Mouse (Mus musculus) left cerebral cortex, postnatal 36 days (tissue): ENCODE data around the gene Polq. TPM values are rescaled to one million over a fixed set of nuclear protein-coding genes. Genes with fewer than 3 reads are reported as not detected.
"Not testable (repeated sequence)": the region's sequence is repeated elsewhere in the genome, so short reads cannot be mapped to it uniquely, and the experiment has no call there.

ENCODE experiments used
- DNase-seq, 2 experiments: peaks; one replicate each; pipeline ENCODE4 v3.0.0; 2021 to 2022; ENCODE audit warnings: low spot score in 2 of 2, mixed read lengths in 1 of 2
- intact Hi-C: fragments of 180-260 bp; cut with DNase I; formaldehyde crosslinking; loops from one replicate; pipeline ENCODE4 v1.15.1; 2025
- total RNA-seq, 2 experiments: library from RNA; stranded (reverse); gene quantifications; 2 replicates each; pipeline ENCODE4 v1.2.3; 2021

Polq gene
- total RNA-seq, 2 experiments from 2014 or later = 1.3 to 2.5 TPM

DNA sequence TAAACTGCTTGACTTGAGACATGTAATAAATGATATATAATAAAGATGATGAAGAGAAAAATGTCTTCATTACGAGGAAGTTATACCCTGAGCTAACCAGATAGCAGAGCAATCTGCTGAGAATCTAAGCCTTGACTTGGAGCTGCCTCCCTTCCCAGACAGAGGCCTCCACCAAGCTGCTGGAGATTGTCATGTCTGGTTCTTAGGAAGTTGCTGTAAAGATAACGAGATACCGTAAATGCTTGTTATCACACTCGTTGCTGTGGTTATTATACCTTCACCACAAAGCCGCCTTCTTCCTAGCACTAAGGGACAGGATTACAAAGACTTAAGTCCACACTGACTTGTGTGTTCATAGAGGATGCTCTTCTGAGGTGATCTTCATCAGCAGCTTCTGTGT is 60.8 kb downstream of the Polq start:
- intact Hi-C loops = no loop called here

DNA sequence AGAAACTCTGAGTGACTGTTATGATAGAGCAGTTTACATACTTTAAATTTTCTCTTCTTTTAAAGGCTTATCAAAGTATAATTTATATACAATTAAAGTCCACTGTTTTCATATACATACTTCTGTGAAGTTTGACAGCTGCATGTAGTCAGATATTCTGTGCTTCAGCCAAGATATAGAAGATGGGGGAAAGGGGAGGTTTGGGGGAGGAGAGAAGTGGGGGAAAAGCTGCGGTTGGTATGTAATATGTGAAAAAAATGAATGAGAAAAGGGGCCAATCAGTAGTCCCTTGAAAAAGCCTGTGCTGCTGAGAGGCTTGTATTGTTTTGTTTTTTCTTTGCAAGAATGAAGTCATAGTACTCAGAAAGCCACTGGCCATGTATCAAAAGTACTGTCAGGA is 78.1 kb downstream of the Polq start:
- DNase-seq = no peak
- intact Hi-C loops = no loop called here

More for the DNA sequence above, 60.8 kb downstream of the Polq start:
- no peak for DNase-seq

DNA sequence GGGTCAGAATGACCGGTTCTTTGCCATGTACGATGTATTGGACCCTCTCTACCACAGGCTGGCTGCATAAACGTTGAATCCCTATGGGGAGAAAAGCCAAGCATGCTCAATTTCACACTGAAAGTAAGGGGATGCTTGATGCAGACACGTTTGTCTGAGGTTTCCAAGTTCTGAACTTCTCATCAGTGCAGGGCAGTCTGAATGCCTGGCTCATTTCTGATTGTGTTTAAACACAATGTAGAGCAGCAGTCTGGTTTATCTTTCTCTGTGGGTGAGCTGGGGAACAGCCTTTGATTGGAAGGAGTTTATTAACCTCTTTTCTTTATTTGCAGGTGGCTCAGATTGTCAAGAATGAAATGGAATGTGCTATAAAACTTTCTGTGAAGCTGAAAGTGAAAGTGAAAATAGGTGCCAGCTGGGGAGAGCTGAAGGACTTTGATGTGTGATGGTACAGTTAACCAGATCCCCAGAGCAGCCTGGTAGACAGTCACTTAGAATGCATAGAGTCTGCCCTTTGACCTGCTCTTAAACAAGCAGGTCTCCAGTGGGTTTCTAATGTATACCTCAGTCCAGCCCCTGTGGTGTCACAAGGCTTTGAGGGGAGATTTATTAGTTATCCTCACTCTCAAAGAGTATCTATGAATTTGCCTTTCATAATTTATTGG is 82.7 kb downstream of the Polq start:
- intact Hi-C loops = no loop called here
- no peak for DNase-seq

DNA sequence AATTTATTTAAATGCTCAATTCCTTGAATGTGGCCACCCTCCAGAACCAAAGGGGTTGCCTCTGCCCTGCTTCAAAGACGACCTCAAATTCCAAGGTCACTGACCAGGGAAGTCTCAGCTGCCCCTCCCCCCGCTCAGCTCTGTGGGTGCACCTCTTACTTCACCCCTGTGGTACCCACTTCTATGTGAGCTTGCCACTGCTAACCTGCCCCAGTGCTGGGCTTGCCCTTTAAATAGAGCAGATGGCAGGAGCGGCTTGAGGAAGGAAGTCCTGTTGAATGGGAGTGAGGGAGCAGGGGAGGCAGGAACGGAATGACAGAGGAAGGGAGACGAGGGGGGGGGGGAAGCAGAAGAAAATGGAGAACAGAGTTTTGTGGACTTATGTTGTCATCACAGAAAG is 97.2 kb downstream of the Polq start:
- DNase-seq = no peak
- intact Hi-C loops = loop anchor here (10.0 kb wide), 1 partner anchor 576 kb away; no protein-coding TSS in a partner anchor

DNA sequence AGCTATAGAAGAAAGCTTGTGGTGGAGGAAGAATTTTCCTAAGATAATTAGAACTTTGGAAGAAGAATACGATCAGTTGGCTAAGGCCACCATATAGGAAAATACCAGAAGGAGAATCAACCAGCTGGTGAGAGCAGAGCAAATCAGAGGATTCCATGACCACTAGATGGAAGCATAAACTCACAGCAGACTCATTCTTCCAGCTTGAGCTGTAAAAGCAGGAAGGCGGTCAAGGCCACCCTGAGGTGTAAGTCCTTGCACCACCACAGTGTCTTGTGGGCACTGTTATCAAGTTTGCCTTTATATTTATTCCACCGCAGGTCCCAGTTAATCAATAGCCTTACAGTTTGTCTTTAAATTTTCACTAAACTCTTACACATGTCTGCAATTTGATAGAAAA is 97.7 kb downstream of the Polq start:
- DNase-seq = no peak
- intact Hi-C loops = loop anchor here (10.0 kb wide), 1 partner anchor 576 kb away; no protein-coding TSS in a partner anchor

DNA sequence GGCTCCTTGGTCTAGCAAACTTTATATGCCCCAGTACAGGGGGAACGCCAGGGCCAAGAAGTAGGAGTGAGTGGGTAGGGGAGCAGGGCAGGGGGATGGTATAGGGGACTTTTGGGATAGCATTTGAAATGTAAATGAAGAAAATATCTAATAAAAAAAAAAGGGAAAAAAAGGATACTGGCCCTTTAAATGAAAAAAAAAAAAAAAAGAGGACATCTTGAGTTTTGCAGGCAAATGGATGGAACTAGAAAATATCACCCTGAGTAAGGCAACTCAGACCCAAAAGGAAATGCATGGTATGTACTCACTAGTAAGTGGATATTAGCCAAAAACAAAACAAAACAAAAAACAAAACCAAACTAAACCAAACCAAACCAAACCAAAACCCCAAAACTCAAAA is 113.6 kb downstream of the Polq start:
- intact Hi-C loops, DNase-seq: not testable (repeated sequence)

Other genes starting within 250 kb of the Polq start
- 10 to 100 TPM; 30.0 to 33.4 TPM for gene Slc15a2, start 226.8 kb upstream of the Polq start, total RNA-seq
- 10 to 100 TPM; 38.6 to 49.6 TPM for gene Iqcb1, start 183.4 kb upstream of the Polq start, total RNA-seq
- gene Eaf2, start 136.8 kb upstream of the Polq start, total RNA-seq = 1 to 10 TPM in 1 of 2 experiments, under 1 TPM in 1; 0.35 to 1.7 TPM
- 10 to 100 TPM; 66.0 to 74.9 TPM for gene Golgb1, start 136.6 kb upstream of the Polq start, total RNA-seq
- 1 to 10 TPM; 3.9 TPM for gene Hcls1, start 76.8 kb upstream of the Polq start, total RNA-seq
- gene Fbxo40, start 21.3 kb upstream of the Polq start, total RNA-seq = under 1 TPM in 1 of 2 experiments, not detected in 1; 0.35 TPM